Mouse (Mus musculus): ENCODE results near the gene Cd180.

DNA sequence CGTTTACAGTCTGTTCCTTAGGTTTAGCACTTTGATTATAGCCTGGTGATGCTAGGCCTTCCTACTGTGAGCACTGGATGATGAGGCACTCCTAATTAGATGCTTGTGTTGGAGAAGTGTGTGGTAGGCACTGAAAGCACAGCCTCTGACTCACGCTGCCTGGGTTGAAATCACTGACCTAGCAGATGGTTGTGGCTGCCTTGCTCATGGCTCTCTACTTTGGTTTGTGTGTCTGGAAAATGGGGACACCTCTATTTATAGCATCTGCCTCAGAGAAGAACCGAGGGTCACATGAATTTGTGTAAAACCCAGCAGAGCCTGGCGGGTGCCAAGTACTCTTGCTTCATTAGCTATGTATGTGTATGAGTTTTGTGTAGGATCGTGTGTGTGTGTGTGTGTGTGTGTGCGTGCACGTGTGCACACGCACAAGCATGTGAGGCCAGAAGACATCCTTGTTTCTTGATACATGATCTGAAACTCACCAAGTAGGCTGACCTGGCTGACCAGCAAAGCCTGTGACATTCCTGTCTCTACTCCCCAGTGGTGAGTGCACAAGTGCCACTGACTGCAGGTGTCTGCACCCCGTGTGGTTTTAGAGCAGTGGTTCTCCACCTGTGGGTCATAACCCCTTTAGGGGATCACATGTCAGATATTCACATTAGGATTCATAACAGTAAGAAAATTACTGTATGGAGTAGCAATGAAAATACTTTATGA lies 52.4 kb downstream of the Cd180 start:
- no peak for TF ChIP-seq CTCF (IDR thresholded peaks at IDR 0.05; ENCODE audit: insufficient read depth, low read length)
- no peak for TF ChIP-seq POLR2A (IDR thresholded peaks at IDR 0.05; ENCODE audit: borderline replicate concordance, extremely low read depth, low read depth, low read length)
